Mouse (Mus musculus) forebrain, embryonic 14.5 days (tissue): ENCODE measurements around the gene Myh9. TPM values are rescaled to one million over a fixed set of nuclear protein-coding genes. Genes with fewer than 3 reads are reported as not detected.

Experiments
- ATAC-seq: fragments of 200-750 bp; cut with Nextera tagmentation; 2 replicates; pipeline ENCODE4 v1.8.0; 2017; ENCODE audit warnings: mild to moderate bottlenecking, moderate library complexity
- DNase-seq: peaks from one replicate; pipeline ENCODE4 v3.0.0-alpha.2; 2015; ENCODE audit warnings: low spot score
- H3K27ac ChIP-seq: fragments of 300-500 bp; sonication (generic); 2 replicates; pipeline ENCODE4 v1.5.1; 2014; ENCODE audit warnings: low read depth, mild to moderate bottlenecking, control low read depth, low read length, moderate library complexity
- H3K27me3 ChIP-seq: fragments of 300-500 bp; sonication (generic); replicated peaks from 2 replicates; pipeline ENCODE4 v1.6.1; 2014; ENCODE audit warnings: low read length, control low read depth, mixed read lengths; ENCODE audit not compliant: control insufficient read depth, insufficient read depth
- H3K36me3 ChIP-seq: fragments of 300-500 bp; sonication (generic); 2 replicates; pipeline ENCODE4 v1.6.1; 2014; ENCODE audit warnings: low read length, control low read depth; ENCODE audit not compliant: control insufficient read depth, insufficient read depth
- H3K4me1 ChIP-seq: fragments of 300-500 bp; sonication (generic); 2 replicates; pipeline ENCODE4 v1.6.1; 2014; ENCODE audit warnings: antibody characterized with exemption, low read length, control low read depth; ENCODE audit not compliant: control insufficient read depth, insufficient read depth
- H3K4me2 ChIP-seq: fragments of 300-500 bp; sonication (generic); 2 replicates; pipeline ENCODE4 v1.6.1; 2014; ENCODE audit warnings: mild to moderate bottlenecking, control low read depth, low read length
- H3K4me3 ChIP-seq: fragments of 300-500 bp; sonication (generic); 2 replicates; pipeline ENCODE4 v1.5.1; 2014; ENCODE audit warnings: low read depth, low read length, control low read depth
- H3K9ac ChIP-seq: fragments of 300-500 bp; sonication (generic); 2 replicates; pipeline ENCODE4 v1.6.1; 2014; ENCODE audit warnings: mild to moderate bottlenecking, low read length, control low read depth, moderate library complexity
- H3K9me3 ChIP-seq: fragments of 300-500 bp; sonication (generic); replicated peaks from 2 replicates; pipeline ENCODE4 v1.6.1; 2016; ENCODE audit warnings: low read length, control low read depth, mixed read lengths; ENCODE audit not compliant: control insufficient read depth
- WGBS: fragments of 180-500 bp; shearing (Covaris S2); extraction: QIAGEN DNeasy Blood & Tissue Kit; methylation state at CpG from one replicate; pipeline ENCODE4 v1.1.7; 2014; 5-methylcytosine and 5-hydroxymethylcytosine counted together
- polyA plus RNA-seq: library from polyadenylated mRNA; unstranded; fragments of >200 nt; fragmentation: Nextera tagmentation; extraction: Ambion mirVana; gene quantifications from 2 replicates; pipeline ENCODE4 v1.2.1, GENCODE M21; 2014

Gene Myh9
- polyA plus RNA-seq, 1 experiment from 2014 or later: 10.8 TPM

DNA sequence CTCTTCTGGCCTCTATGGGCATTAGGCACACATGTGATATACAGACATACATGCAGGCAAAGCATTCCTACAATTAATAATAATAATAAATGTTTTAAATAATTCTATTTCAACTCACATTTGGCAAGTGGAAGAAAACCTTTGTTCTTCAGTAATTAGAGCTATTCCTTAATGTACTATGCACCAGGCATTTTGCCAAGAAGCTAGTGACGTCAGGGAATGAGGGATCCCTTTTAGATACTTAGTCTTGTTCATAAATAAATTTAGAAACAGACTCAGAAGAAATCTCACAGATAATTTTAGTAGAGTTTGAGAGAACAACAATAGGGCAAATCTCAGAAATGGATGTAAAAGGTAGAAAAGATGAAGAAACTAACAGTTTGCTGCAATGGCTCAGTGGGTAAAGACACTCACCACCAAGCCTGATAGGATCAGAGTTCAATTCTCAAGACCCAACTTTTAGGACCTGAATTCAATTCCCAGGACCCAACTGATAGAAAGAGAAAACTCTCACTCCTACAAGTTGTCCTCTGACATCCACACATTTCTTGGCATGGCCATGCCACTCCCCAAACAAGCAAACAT is 18.2 kb upstream of the Myh9 start:
- Histone ChIP-seq H3K9ac (no peak overlapping the region), H3K9me3 (no peaks in the 10 kb centered on the region), H3K4me3 (no peak overlapping the region), H3K4me1 (0 out of 2 replicates have a peak, but pooled peaks cover 5% of the 10 kb centered on the region), H3K27ac (no peak overlapping the region), H3K4me2 (no peak overlapping the region), H3K27me3 (no peaks in the 10 kb centered on the region), H3K36me3 (no peaks in the 10 kb centered on the region)
- 23% methylated on average over 1 of the region's 1 CpGs for WGBS
- no peak for DNase-seq
- ATAC-seq: no peak

DNA sequence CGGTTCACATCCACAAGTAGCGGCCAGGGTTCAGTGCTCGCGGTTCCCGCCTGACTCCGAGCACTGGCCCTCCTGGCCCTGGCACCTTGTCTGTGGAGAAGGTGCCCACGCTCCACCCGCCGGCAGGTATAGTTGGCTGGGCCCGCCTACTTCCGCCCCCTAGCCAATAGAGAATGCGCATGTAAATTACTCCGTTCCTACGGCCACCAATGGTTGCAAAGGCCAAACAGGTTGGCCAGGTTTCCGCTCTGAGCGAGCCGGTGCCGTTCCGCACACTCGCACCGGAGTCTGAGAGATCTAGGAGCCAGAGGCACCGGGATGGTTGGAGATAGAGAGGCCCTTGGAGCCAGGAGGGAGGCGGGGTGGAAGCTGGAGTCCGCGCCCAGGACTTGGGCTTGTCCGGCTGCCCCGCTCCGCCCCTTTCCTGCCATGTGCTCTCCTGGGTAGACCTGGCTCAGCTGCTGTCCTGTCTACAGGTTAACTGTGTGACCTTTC is 15.7 kb upstream of the Myh9 start:
- H3K4me3 ChIP-seq: peak overlapping the region; percentile 47
- no peaks in the 10 kb centered on the region for H3K36me3 ChIP-seq
- 1% methylated on average over 28 of the region's 28 CpGs for WGBS
- H3K4me1 ChIP-seq: 0 out of 2 replicates have a peak, but pooled peaks cover 5% of the 10 kb centered on the region
- peak overlapping the region; percentile 83 for H3K4me2 ChIP-seq
- peak overlapping the region; percentile 60 for H3K9ac ChIP-seq
- DNase-seq (peak; percentile 64), ATAC-seq (peak; percentile 78)
- no peak overlapping the region for H3K27ac ChIP-seq
- no peaks in the 10 kb centered on the region for H3K27me3 ChIP-seq
- no peaks in the 10 kb centered on the region for H3K9me3 ChIP-seq

- DNase-seq (no peak), ATAC-seq (no peak)
- H3K9ac ChIP-seq: no peak overlapping the region
- no peaks in the 10 kb centered on the region for H3K27me3 ChIP-seq
- no peaks in the 10 kb centered on the region for H3K9me3 ChIP-seq
- 0 out of 2 replicates have a peak, but pooled peaks cover 5% of the 10 kb centered on the region for H3K4me1 ChIP-seq
- H3K4me3 ChIP-seq: no peak overlapping the region
- no peak overlapping the region for H3K4me2 ChIP-seq
- H3K27ac ChIP-seq: no peak overlapping the region
- WGBS: 85% methylated on average over 5 of the region's 5 CpGs
- no peaks in the 10 kb centered on the region for H3K36me3 ChIP-seq
Observed at GRCm38 (mm10) chr15:77856541-77856940, 14.6 kb upstream of the Myh9 start.

GRCm38 (mm10) chr15:77855301-77855700 is 13.3 kb upstream of the Myh9 start:
- H3K27me3 ChIP-seq: no peaks in the 10 kb centered on the region
- H3K4me3 ChIP-seq: no peak overlapping the region
- H3K4me2 ChIP-seq: no peak overlapping the region
- DNase-seq (no peak), ATAC-seq (no peak)
- WGBS: 65% methylated on average over 8 of the region's 8 CpGs
- H3K9me3 ChIP-seq: no peaks in the 10 kb centered on the region
- H3K36me3 ChIP-seq: no peaks in the 10 kb centered on the region
- H3K4me1 ChIP-seq: 0 out of 2 replicates have a peak, but pooled peaks cover 5% of the 10 kb centered on the region
- H3K27ac ChIP-seq: no peak overlapping the region
- H3K9ac ChIP-seq: no peak overlapping the region

DNA sequence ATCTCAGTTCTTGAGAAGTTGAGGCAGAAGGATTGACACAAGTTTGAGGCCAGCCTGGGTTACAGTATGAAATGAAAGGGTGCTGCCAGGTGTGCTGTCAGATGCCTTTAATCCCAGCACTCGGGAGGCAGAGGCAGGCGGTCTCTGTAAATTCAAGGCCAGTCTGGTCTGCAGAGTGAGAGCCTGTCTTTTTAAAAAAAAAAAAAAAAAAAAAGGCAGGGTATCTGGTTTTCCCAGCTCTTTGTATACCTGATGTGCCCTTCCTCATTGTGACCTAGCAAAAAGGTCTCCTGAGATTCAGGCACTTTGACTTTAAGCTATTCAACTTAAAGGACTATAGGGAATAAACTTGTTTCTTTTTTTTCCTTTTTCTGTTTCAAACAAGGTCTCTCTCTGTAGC is 10.0 kb upstream of the Myh9 start:
- ATAC-seq: no peak
- Histone ChIP-seq H3K4me1 (no peaks in the 10 kb centered on the region), H3K36me3 (no peaks in the 10 kb centered on the region), H3K27me3 (no peaks in the 10 kb centered on the region), H3K27ac (no peak overlapping the region), H3K4me3 (no peak overlapping the region), H3K9ac (no peak overlapping the region), H3K4me2 (no peak overlapping the region), H3K9me3 (no peaks in the 10 kb centered on the region)
- DNase-seq: no peak
- 80% methylated on average over 2 of the region's 2 CpGs for WGBS

DNA sequence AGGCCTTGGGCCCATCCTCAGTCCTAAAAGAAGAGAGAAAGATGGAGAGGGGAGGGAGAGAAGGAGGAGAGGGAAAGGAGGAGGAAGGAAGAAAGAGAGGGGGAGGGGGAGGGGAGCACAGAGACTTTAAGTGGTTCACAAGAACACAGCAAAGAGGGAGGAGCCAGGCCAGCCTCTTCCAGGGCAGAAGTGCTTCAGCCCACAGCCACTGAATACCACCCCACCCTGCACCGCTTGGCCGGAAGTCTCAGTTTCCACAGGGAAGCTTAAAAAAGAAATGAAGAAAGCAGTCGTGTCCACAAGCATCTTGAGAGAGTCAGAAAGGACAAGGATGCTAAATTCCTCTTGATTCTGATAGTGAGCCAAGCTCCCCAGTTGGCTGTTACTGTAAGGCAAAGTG is 9.2 kb upstream of the Myh9 start:
- WGBS: 46% methylated on average over 3 of the region's 3 CpGs
- DNase-seq (no peak), ATAC-seq (no peak)
- Histone ChIP-seq H3K27ac (no peak overlapping the region), H3K9ac (no peak overlapping the region), H3K36me3 (no peaks in the 10 kb centered on the region), H3K4me1 (no peaks in the 10 kb centered on the region), H3K27me3 (no peaks in the 10 kb centered on the region), H3K9me3 (no peaks in the 10 kb centered on the region), H3K4me2 (no peak overlapping the region), H3K4me3 (no peak overlapping the region)

- no peaks in the 10 kb centered on the region for H3K36me3 ChIP-seq
- H3K4me3 ChIP-seq: no peak overlapping the region
- H3K4me2 ChIP-seq: no peak overlapping the region
- no peaks in the 10 kb centered on the region for H3K9me3 ChIP-seq
- no peaks in the 10 kb centered on the region for H3K4me1 ChIP-seq
- no peak overlapping the region for H3K27ac ChIP-seq
- ATAC-seq: no peak
- no peak for DNase-seq
- 87% methylated on average over 9 of the region's 9 CpGs for WGBS
- H3K27me3 ChIP-seq: no peaks in the 10 kb centered on the region
- H3K9ac ChIP-seq: no peak overlapping the region
Observed at GRCm38 (mm10) chr15:77849572-77850229, 7.7 kb upstream of the Myh9 start.

GRCm38 (mm10) chr15:77849039-77849436 is 7.1 kb upstream of the Myh9 start:
- ATAC-seq: no peak
- no peak overlapping the region for H3K27ac ChIP-seq
- H3K4me1 ChIP-seq: no peaks in the 10 kb centered on the region
- WGBS: 57% methylated on average over 5 of the region's 5 CpGs
- no peaks in the 10 kb centered on the region for H3K9me3 ChIP-seq
- H3K36me3 ChIP-seq: no peaks in the 10 kb centered on the region
- no peak overlapping the region for H3K4me2 ChIP-seq
- no peaks in the 10 kb centered on the region for H3K27me3 ChIP-seq
- no peak overlapping the region for H3K4me3 ChIP-seq
- no peak for DNase-seq
- H3K9ac ChIP-seq: no peak overlapping the region

- WGBS: 85% methylated on average over 16 of the region's 16 CpGs
- Histone ChIP-seq H3K36me3 (no peaks in the 10 kb centered on the region), H3K27me3 (no peaks in the 10 kb centered on the region), H3K27ac (no peak overlapping the region), H3K4me1 (no peaks in the 10 kb centered on the region), H3K9ac (no peak overlapping the region), H3K4me3 (no peak overlapping the region), H3K4me2 (no peak overlapping the region), H3K9me3 (no peaks in the 10 kb centered on the region)
- DNase-seq (no peak), ATAC-seq (no peak)
Observed at GRCm38 (mm10) chr15:77848415-77849038, 6.6 kb upstream of the Myh9 start.
